8 mouse cellular contexts compared by ENCODE assay signal in the genomic region with DNA sequence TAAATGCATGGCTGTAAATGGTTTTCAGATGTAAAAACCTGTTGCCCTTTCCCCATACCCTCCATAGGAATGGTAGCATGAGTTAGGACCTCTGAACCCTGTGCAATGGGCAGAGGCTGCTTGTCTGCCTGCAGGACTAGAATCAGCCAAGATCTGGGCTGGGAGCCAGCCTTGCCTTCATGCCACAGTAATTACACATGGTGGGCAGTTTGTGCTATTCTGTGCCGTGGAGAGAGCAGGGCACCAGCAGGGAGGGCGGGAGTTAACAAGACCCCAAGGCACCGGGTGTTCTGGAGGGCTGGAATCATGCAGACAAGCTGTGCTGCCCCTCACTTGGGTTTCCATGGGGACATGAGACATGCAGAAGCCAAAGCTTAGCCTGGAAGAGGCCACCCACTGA. TPM values are rescaled to one million over a fixed set of nuclear protein-coding genes. Genes with fewer than 3 reads are reported as not detected.
DNase-seq lines count a peak whose midpoint lies in the region; ATAC-seq and TF ChIP-seq lines count a peak whose summit lies in the region.

No protein-coding gene starts in this region.

- no peak overlapping the region for H3K27ac ChIP-seq in kidney, adult 2 months (ENCODE audit: insufficient read depth, low read depth, low read length)
- H3K27ac ChIP-seq in neural tube, embryonic 14.5 days (ENCODE audit: low read depth, low read length) = peak overlapping the region; percentile 92
- no peak overlapping the region for H3K27ac ChIP-seq in heart, embryonic 10.5 days

- no peak overlapping the region for H3K4me2 ChIP-seq in neural tube, embryonic 14.5 days (ENCODE audit: low read depth, low read length)

- H3K27me3 ChIP-seq in kidney, adult 2 months (replicated peaks; ENCODE audit: control insufficient read depth, insufficient read depth, low read length) = no peaks in the 10 kb centered on the region
- no peaks in the 10 kb centered on the region for H3K27me3 ChIP-seq in neural tube, embryonic 14.5 days (ENCODE audit: control insufficient read depth, insufficient read depth, low read length)
- peaks cover 11% of the 10 kb centered on the region for H3K27me3 ChIP-seq in heart, embryonic 10.5 days (ENCODE audit: insufficient read depth, poor library complexity, severe bottlenecking)

- TF ChIP-seq POLR2A in kidney, adult 2 months (IDR thresholded peaks at IDR 0.05; ENCODE audit: low read depth, low read length) = no peak

- no peak overlapping the region for H3K9ac ChIP-seq in neural tube, embryonic 14.5 days (replicated peaks; ENCODE audit: low read depth, low read length)

- TF ChIP-seq CTCF in kidney, adult 2 months (conservative IDR thresholded peaks at IDR 0.05; ENCODE audit: insufficient read depth, insufficient read length, low read depth, low read length) = no peak

- H3K36me3 ChIP-seq in kidney, adult 2 months (ENCODE audit: control insufficient read depth, insufficient read depth, low read length) = no peaks in the 10 kb centered on the region
- no peaks in the 10 kb centered on the region for H3K36me3 ChIP-seq in neural tube, embryonic 14.5 days (ENCODE audit: control insufficient read depth, insufficient read depth, low read length)
- H3K36me3 ChIP-seq in heart, embryonic 10.5 days = peaks cover 17% of the 10 kb centered on the region; the same call in 1 of the 2 replicates

- no peak overlapping the region for H3K4me3 ChIP-seq in kidney, adult 2 months (ENCODE audit: insufficient read depth, low read depth, low read length)
- H3K4me3 ChIP-seq in neural tube, embryonic 14.5 days (ENCODE audit: low read depth, low read length) = no peak overlapping the region
- no peak overlapping the region for H3K4me3 ChIP-seq in heart, embryonic 10.5 days

- no peaks in the 10 kb centered on the region for H3K9me3 ChIP-seq in neural tube, embryonic 14.5 days (ENCODE audit: control insufficient read depth, low read length)
- no peaks in the 10 kb centered on the region for H3K9me3 ChIP-seq in heart, embryonic 10.5 days

- peak; percentile 46 to 47 for DNase-seq in frontal cortex, postnatal 10 days (ENCODE audit: low spot score in 2 of 2)
- no peak for DNase-seq in frontal cortex, postnatal 14 days (ENCODE audit: low spot score in 2 of 2)
- peak; percentile 94 to 97 for DNase-seq in cerebellum, postnatal 10 days
- DNase-seq in kidney, adult 2 months = peak; percentile 83
- no peak for DNase-seq in spleen, postnatal 4 days (ENCODE audit: low spot score in 2 of 2)
- DNase-seq in heart, adult 18-20 months = no peak
- DNase-seq in heart, embryonic 10.5 days (ENCODE audit: low spot score) = no peak

- 43% methylated on average over 3 of the region's 3 CpGs for WGBS in kidney, adult 2 months
- 17% methylated on average over 3 of the region's 3 CpGs for WGBS in neural tube, embryonic 14.5 days
- 71% methylated on average over 3 of the region's 3 CpGs for WGBS in heart, embryonic 10.5 days

- peak; percentile 47; the same call in 1 of the 2 replicates for ATAC-seq in neural tube, embryonic 14.5 days (ENCODE audit: low read depth)

- H3K4me1 ChIP-seq in kidney, adult 2 months (ENCODE audit: control insufficient read depth, insufficient read depth, low read length) = no peaks in the 10 kb centered on the region
- peaks cover 57% of the 10 kb centered on the region for H3K4me1 ChIP-seq in neural tube, embryonic 14.5 days (ENCODE audit: control insufficient read depth, insufficient read depth, low read length)
- peaks cover 12% of the 10 kb centered on the region; the same call in 1 of the 2 replicates for H3K4me1 ChIP-seq in heart, embryonic 10.5 days

RNA-seq across cellular contexts. Expression of gene Acsf3, which starts 30.1 kb away (rescaled TPM):
- 73.9 and 74.9 TPM in 2 replicates for polyA plus RNA-seq in kidney, adult 2 months (2012; rRNA removed)
- polyA plus RNA-seq in neural tube, embryonic 14.5 days (2014; fragmentation: Nextera tagmentation; extraction: Ambion mirVana) = 16.2 and 16.3 TPM in 2 replicates
- total RNA-seq in heart, adult 18-20 months (2021) = 10 to 100 TPM; 32.3 to 35.1 TPM
- polyA plus RNA-seq in heart, embryonic 10.5 days (2016; fragmentation: Nextera tagmentation; extraction: Ambion mirVana) = 17.3 and 19.8 TPM in 2 replicates

RNA-seq across cellular contexts. Expression of gene Cdh15, which starts 42.4 kb away (rescaled TPM):
- polyA plus RNA-seq in kidney, adult 2 months (2012; rRNA removed) = 0.11 TPM in 1 of 2 replicates, not detected in the other
- 1.4 and 2.2 TPM in 2 replicates for polyA plus RNA-seq in neural tube, embryonic 14.5 days (2014; fragmentation: Nextera tagmentation; extraction: Ambion mirVana)
- total RNA-seq in heart, adult 18-20 months (2021) = not detected
- 0.41 and 0.79 TPM in 2 replicates for polyA plus RNA-seq in heart, embryonic 10.5 days (2016; fragmentation: Nextera tagmentation; extraction: Ambion mirVana)

Comparison
In these comparisons a context has a peak if more than half of its experiments do, and no peak if none do; other contexts are left out.
1. DNase-seq: peak in frontal cortex, postnatal 10 days (2 of 2), cerebellum, postnatal 10 days (2 of 2) and kidney, adult 2 months (single experiment); none in frontal cortex, postnatal 14 days (0 of 2), spleen, postnatal 4 days (0 of 2), heart, adult 18-20 months (0 of 2) and heart, embryonic 10.5 days (single experiment).